Mouse (Mus musculus): Measurements from ENCODE around the gene Hinfp.

Gene Hinfp

GRCm38 (mm10) chr9:44256213-44256612, 49.3 kb downstream of the Hinfp start:
- no peak for DNase-seq

- no peak for DNase-seq
These were observed 50.3 kb downstream of the Hinfp start for GRCm38 (mm10) chr9:44255136-44255521.

GRCm38 (mm10) chr9:44254508-44255135, 50.8 kb downstream of the Hinfp start:
- peak; percentile 58 for DNase-seq

GRCm38 (mm10) chr9:44253441-44253840, 52.0 kb downstream of the Hinfp start:
- DNase-seq: no peak

- no peak for DNase-seq
These were observed 54.2 kb downstream of the Hinfp start, which contains the start of gene Pdzd3 for GRCm38 (mm10) chr9:44251314-44251713. Pdzd3 (minus strand) TSS chr9:44251471.

- DNase-seq: no peak
These were observed 55.0 kb downstream of the Hinfp start for GRCm38 (mm10) chr9:44250445-44250844.

- peak; percentile 68 for DNase-seq
These were observed 56.0 kb downstream of the Hinfp start for GRCm38 (mm10) chr9:44249181-44250146.

GRCm38 (mm10) chr9:44247907-44248306, 57.6 kb downstream of the Hinfp start:
- DNase-seq: no peak

GRCm38 (mm10) chr9:44243621-44244020, 61.9 kb downstream of the Hinfp start:
- no peak for DNase-seq

Data from embryo, embryonic 11 days (tissue).